Mouse (Mus musculus) urinary bladder, postnatal 36 days (tissue): ENCODE data around the gene Tmem19.
A peak's percentile ranks its signal among the peaks of the same experiment; 100 is the strongest.

Source experiments
- DNase-seq, 2 experiments: peaks; one replicate each; pipeline ENCODE4 v3.0.0; 2022; ENCODE audit warnings: low spot score in 2 of 2, mixed read lengths in 1 of 2

Gene Tmem19

GRCm38 (mm10) chr10:115361840-115362622 is at the start of gene Tmem19:
Tmem19 (minus strand) TSS chr10:115362501.
- DNase-seq: peak; percentile 89 to 96

GRCm38 (mm10) chr10:115406393-115406792 is 44.1 kb upstream of the Tmem19 start:
- DNase-seq: peak; percentile 29 to 34

GRCm38 (mm10) chr10:115391896-115392295 is 29.6 kb upstream of the Tmem19 start:
- no peak for DNase-seq

- DNase-seq: no peak
Measured at GRCm38 (mm10) chr10:115391076-115391475, 28.8 kb upstream of the Tmem19 start.

GRCm38 (mm10) chr10:115387891-115388290 is 25.6 kb upstream of the Tmem19 start:
- DNase-seq: no peak

GRCm38 (mm10) chr10:115385018-115386002 is 23.0 kb upstream of the Tmem19 start:
- DNase-seq: peak; percentile 49 to 55

GRCm38 (mm10) chr10:115384221-115385017 is 22.1 kb upstream of the Tmem19 start, which contains the start of the genes Thap2 and Zfc3h1:
Thap2 (minus strand) TSS chr10:115384443.
Zfc3h1 (plus strand) TSS chr10:115384959.
- DNase-seq: peak; percentile 96 to 98

GRCm38 (mm10) chr10:115383644-115384220 is 21.4 kb upstream of the Tmem19 start:
- no peak for DNase-seq

- DNase-seq: no peak
Measured at GRCm38 (mm10) chr10:115382846-115383643, 20.7 kb upstream of the Tmem19 start.

- DNase-seq: no peak
Measured at GRCm38 (mm10) chr10:115381506-115382084, 19.3 kb upstream of the Tmem19 start.

- DNase-seq: no peak
Measured at GRCm38 (mm10) chr10:115363151-115363550, 850 bp upstream of the Tmem19 start.

GRCm38 (mm10) chr10:115362623-115362964 is 293 bp upstream of the Tmem19 start:
- no peak for DNase-seq

GRCm38 (mm10) chr10:115359066-115359465 is 3.2 kb downstream of the Tmem19 start:
- DNase-seq: no peak

- DNase-seq: no peak
Measured at GRCm38 (mm10) chr10:115358216-115358919, 3.9 kb downstream of the Tmem19 start.

- no peak for DNase-seq
Measured at GRCm38 (mm10) chr10:115356106-115356505, 6.2 kb downstream of the Tmem19 start.

GRCm38 (mm10) chr10:115355016-115355415 is 7.3 kb downstream of the Tmem19 start:
- DNase-seq: no peak

- no peak for DNase-seq
Measured at GRCm38 (mm10) chr10:115354553-115354952, 7.7 kb downstream of the Tmem19 start.

- DNase-seq: no peak
Measured at GRCm38 (mm10) chr10:115350810-115351397, 11.4 kb downstream of the Tmem19 start.

- DNase-seq: no peak
Measured at GRCm38 (mm10) chr10:115349509-115349908, 12.8 kb downstream of the Tmem19 start.
